ENCODE assay signal across 34 mouse cellular contexts in genomic region chr17:58004491-58004890, GRCm38 (mm10).
"Had no signal": no experiment of that assay in that cellular context is flagged by ENCODE, and none has a peak within 500 bp of the region (broad histone marks: within the 10 kb centered on the region; RNA-seq: fewer than 3 reads in every experiment).

No protein-coding gene starts in this region.

- H3K4me3 ChIP-seq: heart, embryonic 10.5 days; heart, embryonic 12.5 days; heart, embryonic 13.5 days; heart, embryonic 15.5 days; hindbrain, embryonic 10.5 days; hindbrain, embryonic 12.5 days; hindbrain, embryonic 13.5 days; hindbrain, embryonic 15.5 days; intestine, embryonic 15.5 days; kidney, embryonic 15.5 days; layer of hippocampus, adult 2 months had no signal

- H3K9ac ChIP-seq: heart, embryonic 12.5 days; heart, embryonic 13.5 days; heart, embryonic 15.5 days; hindbrain, embryonic 12.5 days; hindbrain, embryonic 13.5 days; hindbrain, embryonic 14.5 days; hindbrain, embryonic 15.5 days; intestine, embryonic 15.5 days; kidney, embryonic 15.5 days had no signal

- H3K4me1 ChIP-seq: heart, embryonic 10.5 days; heart, embryonic 12.5 days; heart, embryonic 13.5 days; heart, embryonic 15.5 days; hindbrain, embryonic 10.5 days; hindbrain, embryonic 12.5 days; hindbrain, embryonic 13.5 days; hindbrain, embryonic 15.5 days; intestine, embryonic 15.5 days; kidney, embryonic 15.5 days had no signal

- H3K27ac ChIP-seq: heart, embryonic 10.5 days; heart, embryonic 13.5 days; heart, embryonic 15.5 days; hindbrain, embryonic 10.5 days; hindbrain, embryonic 12.5 days; hindbrain, embryonic 13.5 days; hindbrain, embryonic 14.5 days; hindbrain, embryonic 15.5 days; hindbrain, postnatal 0 days; intestine, embryonic 15.5 days; kidney, embryonic 15.5 days; kidney, postnatal 0 days; layer of hippocampus, adult 2 months had no signal

- H3K36me3 ChIP-seq: heart, embryonic 10.5 days; heart, embryonic 12.5 days; heart, embryonic 13.5 days; heart, embryonic 15.5 days; hindbrain, embryonic 10.5 days; hindbrain, embryonic 12.5 days; hindbrain, embryonic 13.5 days; hindbrain, embryonic 15.5 days; intestine, embryonic 15.5 days; kidney, embryonic 15.5 days had no signal

- H3K4me2 ChIP-seq: heart, embryonic 11.5 days; heart, embryonic 12.5 days; heart, embryonic 13.5 days; heart, embryonic 15.5 days; hindbrain, embryonic 12.5 days; hindbrain, embryonic 13.5 days; hindbrain, embryonic 14.5 days; hindbrain, embryonic 15.5 days; intestine, embryonic 15.5 days; kidney, embryonic 15.5 days had no signal

- H3K9me3 ChIP-seq: heart, embryonic 10.5 days; heart, embryonic 12.5 days; heart, embryonic 13.5 days; heart, embryonic 15.5 days; hindbrain, embryonic 10.5 days; hindbrain, embryonic 12.5 days; hindbrain, embryonic 13.5 days; hindbrain, embryonic 15.5 days; intestine, embryonic 15.5 days; kidney, embryonic 15.5 days had no signal

- ATAC-seq: hindbrain, embryonic 16.5 days; hindbrain, postnatal 0 days; inflammation-experienced regulatory T-cells, adult 6 months; intestine, embryonic 15.5 days; intestine, embryonic 16.5 days; intestine, postnatal 0 days had no signal

- DNase-seq: heart, postnatal 10 days; heart, postnatal 14 days; heart, postnatal 36 days; heart, postnatal 4 days; kidney, adult 11 months; kidney, adult 18-20 months; kidney, adult 2 months; kidney, adult 8-10 months; kidney, postnatal 10 days; kidney, postnatal 14 days; kidney, postnatal 25 days; kidney, postnatal 36 days; kidney, postnatal 4 days; layer of hippocampus, adult 9-11 months; layer of hippocampus, postnatal 36 days had no signal

- H3K27me3 ChIP-seq: heart, embryonic 12.5 days; heart, embryonic 13.5 days; heart, embryonic 15.5 days; hindbrain, embryonic 12.5 days; hindbrain, embryonic 13.5 days; hindbrain, embryonic 15.5 days; intestine, embryonic 15.5 days; kidney, embryonic 15.5 days had no signal
